Mouse (Mus musculus) lung, adult 2 months (tissue): Measurements from ENCODE around the gene Tmtc1. TPM values are rescaled to one million over a fixed set of nuclear protein-coding genes. Genes with fewer than 3 reads are reported as not detected.

Source experiments
- DNase-seq: peaks from one replicate; pipeline ENCODE4 v3.0.0; 2022
- H3K4me1 ChIP-seq: fragments of 200-500 bp; 2 replicates; pipeline ENCODE4 v1.6.1; 2011; ENCODE audit warnings: low read length; ENCODE audit not compliant: control insufficient read depth, insufficient read depth
- H3K4me3 ChIP-seq: fragments of 200-500 bp; replicated peaks from 2 replicates; pipeline ENCODE3; 2011; ENCODE audit warnings: low read depth, mild to moderate bottlenecking, control low read depth, low read length; ENCODE audit errors: extremely low read depth
- CTCF ChIP-seq: fragments of 200-500 bp; IDR thresholded peaks from 2 replicates; pipeline ENCODE4 v1.5.1; 2011; ENCODE audit warnings: mild to moderate bottlenecking, low read length, control low read depth; ENCODE audit not compliant: insufficient read depth
- POLR2A ChIP-seq: fragments of 200-500 bp; IDR thresholded peaks from 2 replicates; pipeline ENCODE4 v1.6.1; 2011; ENCODE audit warnings: low read depth, mild to moderate bottlenecking, control low read depth, low read length, borderline replicate concordance; ENCODE audit errors: extremely low read depth
- WGBS: fragments of 180-500 bp; shearing (Covaris S2); methylation state at CpG from one replicate; pipeline ENCODE4 v1.1.7; 2018; 5-methylcytosine and 5-hydroxymethylcytosine counted together
- polyA plus RNA-seq: library from polyadenylated mRNA; depleted of rRNA; stranded (reverse); fragments of >200 nt; gene quantifications from 2 replicates; pipeline ENCODE4 v1.2.3, GENCODE M21; 2012; rRNA removed

Tmtc1 gene
- polyA plus RNA-seq, 1 experiment, result 46.3 TPM

GRCm38 (mm10) chr6:148205134-148205533 is 239.1 kb downstream of the Tmtc1 start:
- WGBS, result 75% methylated on average over 1 of the region's 1 CpGs
- no peaks in the 10 kb centered on the region for H3K4me1 ChIP-seq
- TF ChIP-seq CTCF (no peak), POLR2A (no peak)
- DNase-seq, result no peak
- H3K4me3 ChIP-seq, result no peak overlapping the region

GRCm38 (mm10) chr6:148199729-148200128 is 244.5 kb downstream of the Tmtc1 start:
- Histone ChIP-seq H3K4me3 (no peak overlapping the region), H3K4me1 (no peaks in the 10 kb centered on the region)
- no peak for DNase-seq
- 85% methylated on average over 3 of the region's 3 CpGs for WGBS
- TF ChIP-seq CTCF (no peak), POLR2A (no peak)

- WGBS, result 92% methylated on average over 2 of the region's 2 CpGs
- no peak for DNase-seq
- no peak for TF ChIP-seq CTCF
- TF ChIP-seq POLR2A, result no peak
- no peaks in the 10 kb centered on the region for H3K4me1 ChIP-seq
- no peak overlapping the region for H3K4me3 ChIP-seq
Observed at GRCm38 (mm10) chr6:148199177-148199576, 245.0 kb downstream of the Tmtc1 start.

GRCm38 (mm10) chr6:148193972-148194701 is 250.1 kb downstream of the Tmtc1 start:
- no peaks in the 10 kb centered on the region for H3K4me1 ChIP-seq
- DNase-seq, result no peak
- TF ChIP-seq CTCF, result no peak
- TF ChIP-seq POLR2A, result no peak
- 49% methylated on average over 6 of the region's 6 CpGs for WGBS
- no peak overlapping the region for H3K4me3 ChIP-seq

- Histone ChIP-seq H3K4me3 (no peak overlapping the region), H3K4me1 (no peaks in the 10 kb centered on the region)
- TF ChIP-seq POLR2A (no peak), CTCF (no peak)
- WGBS, result 93% methylated on average over 1 of the region's 1 CpGs
- no peak for DNase-seq
Observed at GRCm38 (mm10) chr6:148185694-148186093, 258.5 kb downstream of the Tmtc1 start.

Other genes starting within 250 kb of the Tmtc1 start
- 12.2 and 25.0 TPM in 2 replicates for gene Ergic2, start 232.0 kb downstream of the Tmtc1 start, polyA plus RNA-seq